Mouse (Mus musculus) liver, embryonic 14.5 days (tissue): ENCODE measurements around the gene Anapc10.
"Not testable (repeated sequence)": the region's sequence is repeated elsewhere in the genome, so short reads cannot be mapped to it uniquely, and the experiment has no call there.

Experiments used
- CTCF ChIP-seq: IDR thresholded peaks from 2 replicates; pipeline ENCODE4 v1.5.1; 2016; ENCODE audit warnings: antibody characterized with exemption, low read depth, control low read depth
- EP300 ChIP-seq: IDR thresholded peaks from 2 replicates; pipeline ENCODE4 v1.6.1; 2016; ENCODE audit warnings: antibody characterized with exemption, low read depth

GRCm38 (mm10) chr8:79794873-79795272 lies 83.3 kb downstream of the Anapc10 start:
- TF ChIP-seq CTCF, EP300: not testable (repeated sequence)
